Mouse (Mus musculus) olfactory bulb, adult 2 months (tissue): Measurements from ENCODE around the gene Cyp27a1. TPM values are rescaled to one million over a fixed set of nuclear protein-coding genes. Genes with fewer than 3 reads are reported as not detected.
A peak's percentile ranks its signal among the peaks of the same experiment; 100 is the strongest.

ENCODE experiments used
- H3K27ac ChIP-seq: fragments of 200-500 bp; 2 replicates; pipeline ENCODE4 v1.5.1; 2012; ENCODE audit warnings: low read depth, low read length; ENCODE audit not compliant: insufficient read depth
- H3K4me1 ChIP-seq: fragments of 200-500 bp; 2 replicates; pipeline ENCODE4 v1.6.1; 2012; ENCODE audit warnings: low read length; ENCODE audit not compliant: control insufficient read depth, insufficient read depth
- H3K4me3 ChIP-seq: fragments of 200-500 bp; 2 replicates; pipeline ENCODE4 v1.5.1; 2012; ENCODE audit warnings: mild to moderate bottlenecking, low read depth, low read length, moderate library complexity; ENCODE audit not compliant: insufficient read depth
- CTCF ChIP-seq: fragments of 200-500 bp; IDR thresholded peaks from 2 replicates; pipeline ENCODE4 v1.5.1; 2012; ENCODE audit warnings: low read depth, mild to moderate bottlenecking, low read length, moderate library complexity; ENCODE audit not compliant: insufficient read depth
- POLR2A ChIP-seq: fragments of 200-500 bp; IDR thresholded peaks from 2 replicates; pipeline ENCODE4 v1.6.1; 2012; ENCODE audit warnings: mild to moderate bottlenecking, low read depth, low read length, moderate library complexity; ENCODE audit not compliant: insufficient read depth
- WGBS: fragments of 180-500 bp; shearing (Covaris S2); methylation state at CpG from one replicate; pipeline ENCODE4 v1.1.7; 2018; 5-methylcytosine and 5-hydroxymethylcytosine counted together
- polyA plus RNA-seq: library from polyadenylated mRNA; stranded (reverse); fragments of >200 nt; gene quantifications from 2 replicates; pipeline ENCODE4 v1.2.4, GENCODE M21; 2012; ENCODE audit warnings: low replicate concordance; ENCODE audit not compliant: missing spikeins, insufficient read depth, insufficient read length

Cyp27a1 gene
- polyA plus RNA-seq, 1 experiment: not detected

GRCm38 (mm10) chr1:74726674-74727073 is 13.3 kb downstream of the Cyp27a1 start:
- WGBS: 75% methylated on average over 5 of the region's 5 CpGs
- TF ChIP-seq CTCF (no peak), POLR2A (no peak)
- no peak overlapping the region for H3K4me3 ChIP-seq
- no peak overlapping the region for H3K27ac ChIP-seq
- no peaks in the 10 kb centered on the region for H3K4me1 ChIP-seq

DNA sequence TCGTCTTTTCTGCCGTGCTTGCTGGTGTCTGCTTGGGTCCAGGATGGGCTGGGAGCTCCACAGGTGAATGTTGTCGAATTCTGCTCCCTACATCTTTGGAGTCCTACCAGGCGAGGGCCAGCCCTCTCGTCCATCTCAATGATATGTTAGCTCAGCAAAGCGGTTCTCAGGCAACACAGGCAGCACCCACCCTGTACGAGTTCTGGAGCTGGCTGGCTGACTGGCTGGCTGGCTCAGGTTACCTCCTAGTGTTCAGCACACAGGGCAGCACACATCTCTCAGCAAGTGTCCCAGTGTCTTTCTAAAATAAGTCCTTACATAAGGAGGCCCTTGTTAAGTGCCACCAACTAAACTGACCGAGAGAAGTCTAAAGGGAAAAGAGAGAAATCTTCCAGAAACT is 15.1 kb downstream of the Cyp27a1 start:
- H3K4me3 ChIP-seq: no peak overlapping the region
- 83% methylated on average over 8 of the region's 8 CpGs for WGBS
- no peak overlapping the region for H3K27ac ChIP-seq
- no peaks in the 10 kb centered on the region for H3K4me1 ChIP-seq
- TF ChIP-seq CTCF (no peak), POLR2A (no peak)

GRCm38 (mm10) chr1:74736977-74737376 is 23.6 kb downstream of the Cyp27a1 start:
- no peak overlapping the region for H3K4me3 ChIP-seq
- 90% methylated on average over 12 of the region's 12 CpGs for WGBS
- no peak overlapping the region for H3K27ac ChIP-seq
- TF ChIP-seq CTCF: no peak
- TF ChIP-seq POLR2A: no peak
- no peaks in the 10 kb centered on the region for H3K4me1 ChIP-seq

GRCm38 (mm10) chr1:74737500-74737899 is 24.1 kb downstream of the Cyp27a1 start:
- Histone ChIP-seq H3K4me1 (no peaks in the 10 kb centered on the region), H3K27ac (no peak overlapping the region), H3K4me3 (no peak overlapping the region)
- no peak for TF ChIP-seq POLR2A
- WGBS: 78% methylated on average over 7 of the region's 7 CpGs

DNA sequence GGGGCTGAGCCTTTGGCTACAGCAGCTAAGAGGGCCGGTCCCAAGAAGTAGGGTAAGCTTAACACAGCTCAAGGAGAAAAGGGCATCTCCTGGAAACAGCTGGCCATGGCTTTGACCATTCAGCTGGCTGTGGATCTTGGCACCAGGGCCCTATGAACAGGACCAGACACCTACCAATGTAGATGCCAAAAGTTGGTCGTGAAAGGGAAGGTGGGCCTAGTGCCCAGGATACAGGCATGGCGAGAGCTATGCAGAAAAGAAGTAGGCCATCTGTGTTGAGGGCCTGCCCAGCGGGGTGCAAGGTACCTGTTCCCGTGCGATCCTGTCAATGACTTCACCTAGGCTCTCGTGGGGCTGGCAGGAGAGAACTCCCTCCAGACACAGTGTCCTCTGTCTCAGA is 27.5 kb downstream of the Cyp27a1 start:
- no peaks in the 10 kb centered on the region for H3K4me1 ChIP-seq
- H3K27ac ChIP-seq: no peak overlapping the region
- H3K4me3 ChIP-seq: no peak overlapping the region
- TF ChIP-seq CTCF (no peak), POLR2A (no peak)
- WGBS: 81% methylated on average over 7 of the region's 7 CpGs

DNA sequence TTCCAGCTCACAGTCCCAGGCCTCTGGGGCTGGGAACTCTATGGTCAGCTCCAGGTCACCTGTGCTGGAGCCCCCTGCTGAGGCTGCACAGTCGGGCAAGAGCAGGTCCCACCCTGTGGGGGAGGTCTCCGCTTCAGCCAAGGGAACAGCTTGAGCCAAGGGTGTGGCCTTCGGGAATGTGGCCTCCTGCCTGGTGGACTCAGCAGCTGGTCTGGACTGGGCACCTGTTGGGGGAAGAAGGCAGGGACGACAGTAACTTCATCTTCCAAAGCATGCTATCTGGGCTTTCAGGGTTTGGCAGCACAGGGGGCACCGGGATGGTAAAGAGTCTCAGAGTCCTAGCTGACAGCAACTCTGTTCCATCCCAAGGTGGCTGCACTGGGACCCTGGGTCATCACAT is 34.0 kb downstream of the Cyp27a1 start:
- no peak overlapping the region for H3K27ac ChIP-seq
- 84% methylated on average over 5 of the region's 5 CpGs for WGBS
- peaks cover 9% of the 10 kb centered on the region for H3K4me1 ChIP-seq
- no peak for TF ChIP-seq CTCF
- no peak for TF ChIP-seq POLR2A
- H3K4me3 ChIP-seq: no peak overlapping the region

- WGBS: 9% methylated on average over 30 of the region's 30 CpGs
- Histone ChIP-seq H3K27ac (no peak within 1 kb of the TSS), H3K4me1 (peaks cover 9% of the 10 kb centered on the region), H3K4me3 (peak within 1 kb of the TSS; percentile 24)
- TF ChIP-seq POLR2A (no peak), CTCF (peak; percentile 51)
These were observed 35.4 kb downstream of the Cyp27a1 start, which contains the start of gene Prkag3 for GRCm38 (mm10) chr1:74748643-74749271. Gene Prkag3, minus strand, starts transcription at chr1:74749221.

GRCm38 (mm10) chr1:74749301-74749700 is 35.9 kb downstream of the Cyp27a1 start:
- TF ChIP-seq CTCF: no peak
- TF ChIP-seq POLR2A: no peak

DNA sequence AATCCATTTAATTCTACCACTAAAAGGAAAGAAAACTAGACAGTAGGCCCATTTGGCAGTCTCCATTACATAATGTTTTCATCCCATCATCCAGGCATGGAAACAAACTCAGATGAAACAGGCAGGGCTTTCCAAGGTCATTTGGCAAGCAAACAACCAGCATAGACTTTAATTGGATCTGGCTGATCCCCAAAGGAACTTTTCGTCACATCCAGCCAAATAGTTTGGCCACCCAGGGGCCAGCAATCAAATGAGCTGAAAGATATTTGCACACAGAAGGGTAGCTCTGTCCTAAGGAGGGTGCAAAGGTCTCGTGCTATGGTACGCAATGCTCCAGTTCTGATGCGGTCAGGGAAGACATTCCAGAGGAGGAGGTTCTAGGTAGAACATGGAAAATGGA is 37.3 kb downstream of the Cyp27a1 start:
- Histone ChIP-seq H3K4me1 (peaks cover 9% of the 10 kb centered on the region), H3K27ac (no peak overlapping the region), H3K4me3 (no peak overlapping the region)
- 53% methylated on average over 4 of the region's 4 CpGs for WGBS
- TF ChIP-seq POLR2A: no peak
- no peak for TF ChIP-seq CTCF

More at GRCm38 (mm10) chr1:74749301-74749700, 35.9 kb downstream of the Cyp27a1 start:
- Histone ChIP-seq H3K27ac (no peak overlapping the region), H3K4me3 (no peak overlapping the region), H3K4me1 (peaks cover 9% of the 10 kb centered on the region)
- 45% methylated on average over 7 of the region's 7 CpGs for whole genome bisulfite sequencing

DNA sequence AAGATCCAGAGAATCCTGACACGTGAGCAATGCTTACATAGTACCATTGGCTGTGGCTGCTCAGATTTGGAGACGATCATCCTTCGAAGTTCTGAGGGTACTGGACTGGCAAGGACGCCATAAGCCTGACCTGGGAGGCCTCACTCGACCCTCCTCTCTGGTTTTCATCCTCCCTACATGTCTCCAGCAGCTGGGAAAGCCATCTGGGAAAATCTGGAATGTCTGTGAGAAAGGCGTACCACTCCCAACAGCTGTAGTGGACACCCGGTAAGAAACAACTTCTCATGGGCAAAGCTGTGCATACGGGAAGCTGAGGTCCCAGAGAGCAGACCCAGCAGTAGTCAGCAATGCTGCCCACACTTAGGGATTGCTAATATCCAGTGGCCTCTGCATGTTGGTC is 38.8 kb downstream of the Cyp27a1 start:
- Histone ChIP-seq H3K4me3 (no peak overlapping the region), H3K4me1 (peaks cover 9% of the 10 kb centered on the region), H3K27ac (no peak overlapping the region)
- no peak for TF ChIP-seq POLR2A
- TF ChIP-seq CTCF: no peak
- WGBS: 89% methylated on average over 8 of the region's 8 CpGs

GRCm38 (mm10) chr1:74752833-74753232 is 39.5 kb downstream of the Cyp27a1 start:
- TF ChIP-seq CTCF: no peak
- no peak for TF ChIP-seq POLR2A
- Histone ChIP-seq H3K27ac (no peak overlapping the region), H3K4me1 (peaks cover 9% of the 10 kb centered on the region), H3K4me3 (no peak overlapping the region)
- WGBS: 97% methylated on average over 3 of the region's 3 CpGs
